ENCODE assay signal across 25 mouse cellular contexts in the genomic region with DNA sequence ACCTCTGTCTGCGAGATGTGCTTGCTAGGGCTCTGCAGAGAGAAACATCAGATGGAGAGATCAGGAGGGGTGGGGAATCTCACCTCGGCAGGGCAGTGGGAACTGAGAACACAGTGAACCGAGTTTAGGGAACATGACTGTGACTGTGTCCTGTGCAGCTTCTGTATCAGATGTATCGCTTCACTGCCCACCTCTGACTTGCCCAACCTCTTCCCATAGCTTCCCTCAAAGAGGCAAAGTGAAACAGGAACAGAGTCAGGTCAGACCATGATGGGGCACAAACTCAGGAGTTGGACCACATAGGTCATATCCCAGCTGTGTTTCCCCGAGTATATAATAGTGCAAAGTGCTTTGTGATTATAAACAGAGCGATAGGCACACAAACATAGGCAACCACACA. TPM values are rescaled to one million over a fixed set of nuclear protein-coding genes. Genes with fewer than 3 reads are reported as not detected.
"Had no signal": no experiment of that assay in that cellular context is flagged by ENCODE, and none has a peak within 500 bp of the region (broad histone marks: within the 10 kb centered on the region; RNA-seq: fewer than 3 reads in every experiment).

No protein-coding gene starts in this region.

- ATAC-seq: midbrain, embryonic 13.5 days; midbrain, embryonic 15.5 days had no signal

- H3K4me2 ChIP-seq: lung, embryonic 14.5 days; midbrain, embryonic 11.5 days; midbrain, embryonic 13.5 days; midbrain, embryonic 15.5 days; neural tube, embryonic 13.5 days; neural tube, embryonic 15.5 days had no signal

- H3K9ac ChIP-seq: lung, embryonic 14.5 days; midbrain, embryonic 13.5 days; midbrain, embryonic 15.5 days; neural tube, embryonic 13.5 days; neural tube, embryonic 15.5 days had no signal

- H3K4me3 ChIP-seq: midbrain, embryonic 13.5 days; midbrain, embryonic 15.5 days; myocyte; neural tube, embryonic 13.5 days; neural tube, embryonic 15.5 days had no signal

- H3K4me1 ChIP-seq: midbrain, embryonic 13.5 days; midbrain, embryonic 15.5 days; neural tube, embryonic 13.5 days; neural tube, embryonic 15.5 days had no signal

- DNase-seq: lung, adult 18-20 months; lung, embryonic 14.5 days; lung, postnatal 10 days; lung, postnatal 4 days; retina, postnatal 1 day; right cerebral cortex, adult 18-20 months; right cerebral cortex, postnatal 25 days; right cerebral cortex, postnatal 4 days; spleen, adult 18-20 months; thymus, adult 18-20 months; thymus, postnatal 14 days; thymus, postnatal 36 days had no signal

- H3K36me3 ChIP-seq: midbrain, embryonic 13.5 days; midbrain, embryonic 15.5 days; neural tube, embryonic 13.5 days; neural tube, embryonic 15.5 days had no signal

- H3K27ac ChIP-seq: midbrain, embryonic 13.5 days; midbrain, embryonic 15.5 days; neural tube, embryonic 13.5 days; neural tube, embryonic 15.5 days had no signal

- H3K27me3 ChIP-seq: midbrain, embryonic 13.5 days; midbrain, embryonic 15.5 days; neural tube, embryonic 13.5 days; neural tube, embryonic 15.5 days had no signal

- H3K9me3 ChIP-seq: midbrain, embryonic 13.5 days; midbrain, embryonic 15.5 days; neural tube, embryonic 13.5 days; neural tube, embryonic 15.5 days had no signal

RNA-seq across cellular contexts. Expression of a gene that starts 36.8 kb away (rescaled TPM):
- polyA plus RNA-seq: liver, embryonic 16.5 days; lung, embryonic 14.5 days; lung, embryonic 16.5 days; midbrain, embryonic 11.5 days; midbrain, embryonic 13.5 days; midbrain, embryonic 15.5 days; myocyte; neural tube, embryonic 11.5 days; neural tube, embryonic 13.5 days; neural tube, embryonic 15.5 days; small intestine, adult 2 months; stomach, embryonic 14.5 days; stomach, embryonic 16.5 days; thymus, postnatal 0 days had no signal

RNA-seq across cellular contexts. Expression of a gene that starts 47.9 kb away (rescaled TPM):
- polyA plus RNA-seq: liver, embryonic 16.5 days; lung, embryonic 14.5 days; lung, embryonic 16.5 days; midbrain, embryonic 11.5 days; midbrain, embryonic 13.5 days; midbrain, embryonic 15.5 days; myocyte; neural tube, embryonic 11.5 days; neural tube, embryonic 13.5 days; neural tube, embryonic 15.5 days; small intestine, adult 2 months; stomach, embryonic 14.5 days; stomach, embryonic 16.5 days had no signal

RNA-seq across cellular contexts. Expression of a gene that starts 59.9 kb away (rescaled TPM):
- polyA plus RNA-seq: liver, embryonic 16.5 days; lung, embryonic 14.5 days; lung, embryonic 16.5 days; midbrain, embryonic 11.5 days; midbrain, embryonic 13.5 days; midbrain, embryonic 15.5 days; myocyte; neural tube, embryonic 11.5 days; neural tube, embryonic 13.5 days; neural tube, embryonic 15.5 days; small intestine, adult 2 months; stomach, embryonic 14.5 days; stomach, embryonic 16.5 days; thymus, postnatal 0 days had no signal
